Mouse (Mus musculus) retina, embryonic 14.5 days (tissue): Measurements from ENCODE around the gene Prr27.

ENCODE experiments used
- DNase-seq: peaks from one replicate; pipeline ENCODE4 v3.0.0-alpha.2; 2015; ENCODE audit warnings: low spot score

Prr27 gene

GRCm38 (mm10) chr5:87825386-87825785, at the start of gene Prr27:
TSS of gene Prr27 (plus strand) at chr5:87825686.
- DNase-seq = no peak

- peak; percentile 6 for DNase-seq
Observed at GRCm38 (mm10) chr5:87782731-87783130, 42.8 kb upstream of the Prr27 start.

DNA sequence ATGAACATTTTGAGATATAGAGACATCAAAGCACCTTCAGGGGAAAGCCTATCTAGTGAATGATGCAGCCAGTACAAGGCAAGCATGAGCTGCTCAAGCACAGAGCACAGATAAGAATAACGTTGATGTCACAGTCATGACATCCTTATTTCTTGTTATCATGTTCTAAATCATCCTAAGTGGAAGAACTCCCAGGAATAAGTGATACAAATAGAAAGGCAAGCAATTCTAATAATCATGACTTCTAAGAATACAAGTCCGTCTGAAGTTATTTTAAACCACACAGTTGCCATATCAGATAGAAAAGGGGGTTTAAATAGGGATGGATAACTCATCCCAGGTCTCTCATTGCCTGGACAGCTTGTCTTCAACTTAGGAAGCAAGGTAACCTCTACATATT, 17.7 kb upstream of the Prr27 start, which contains the start of gene Csn1s2b:
Gene Csn1s2b, plus strand, starts transcription at position 301 of the 400 bp plus-strand sequence.
- DNase-seq = no peak

DNA sequence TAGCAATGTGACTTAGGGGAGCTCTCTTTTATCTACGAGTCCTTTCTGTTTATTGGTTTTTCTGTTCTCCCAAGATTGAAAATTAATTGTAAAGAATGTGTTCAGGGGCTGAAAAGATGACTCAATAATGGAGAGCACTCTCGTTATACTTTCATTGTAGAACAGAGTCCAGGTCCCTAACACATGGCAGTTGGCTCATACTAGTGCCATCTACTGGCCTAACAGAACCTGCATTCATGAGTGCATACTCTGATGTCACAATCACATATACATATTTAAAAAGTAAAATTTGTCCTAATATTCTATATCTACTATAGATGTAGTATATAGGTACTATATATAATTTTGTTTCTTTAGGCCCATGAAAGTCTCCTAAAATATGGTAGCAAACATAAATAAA, 16.2 kb upstream of the Prr27 start:
- no peak for DNase-seq

DNA sequence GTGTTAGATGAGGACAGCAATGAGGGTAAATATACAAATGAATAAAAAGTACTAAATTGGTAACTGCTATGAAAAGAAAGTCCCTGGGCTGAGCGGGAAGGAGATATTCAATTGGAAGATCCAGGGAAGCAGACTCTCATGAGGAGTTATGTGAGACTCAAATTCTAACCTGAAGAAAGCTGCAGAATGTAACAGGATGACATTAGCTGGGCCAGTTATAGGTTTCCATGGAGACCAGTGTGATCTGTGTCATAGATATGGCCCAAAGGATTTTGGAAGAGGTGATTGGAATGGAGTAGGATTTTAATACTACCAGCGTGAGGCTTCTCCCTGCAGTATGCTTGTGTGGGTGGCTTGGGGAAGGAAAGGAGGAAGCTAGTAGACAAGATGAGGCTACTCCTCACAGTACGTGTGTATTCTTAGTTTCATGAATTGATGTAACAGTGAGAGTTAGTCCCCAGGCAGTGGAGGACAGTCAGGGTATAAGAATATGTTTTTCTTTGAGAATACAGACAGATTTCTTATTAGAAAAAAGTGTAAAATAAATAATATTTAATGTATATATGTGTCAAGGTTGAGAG, 29.7 kb downstream of the Prr27 start:
- no peak for DNase-seq

GRCm38 (mm10) chr5:87870084-87870483, 44.6 kb downstream of the Prr27 start:
- DNase-seq = peak; percentile 61

- no peak for DNase-seq
Observed at GRCm38 (mm10) chr5:87871423-87871822, 45.9 kb downstream of the Prr27 start.

DNA sequence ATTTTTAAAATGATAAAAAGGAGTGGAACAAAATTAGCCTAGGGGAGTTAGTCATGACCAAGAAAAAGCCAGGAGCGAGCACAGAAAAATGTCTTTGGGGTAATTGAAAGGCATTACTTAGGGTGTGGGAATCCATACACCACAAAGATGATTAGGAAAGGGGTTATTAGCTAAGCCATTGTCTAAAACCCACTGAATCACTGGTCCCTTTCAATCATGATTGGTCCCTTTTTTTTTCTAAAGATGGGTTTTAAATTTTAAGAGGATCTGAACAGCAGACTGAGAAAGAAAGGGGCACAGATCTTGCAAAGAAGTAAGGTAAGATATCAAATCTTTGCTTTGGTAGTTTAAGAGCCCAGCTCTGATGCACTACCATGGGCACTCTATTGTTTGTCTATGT, 59.2 kb downstream of the Prr27 start, which contains the start of gene Odam:
Gene Odam, plus strand, starts transcription at position 301 of the 400 bp plus-strand sequence.
- no peak for DNase-seq
